Mouse (Mus musculus) Patski (cell line): ENCODE results near the gene Lmo7. TPM values are rescaled to one million over a fixed set of nuclear protein-coding genes. Genes with fewer than 3 reads are reported as not detected.

Experiments
- ATAC-seq: fragments of 100-300 bp; one replicate; pipeline ENCODE4 v1.8.0; 2021
- CTCF ChIA-PET: fragments of 350-600 bp; sonication (Branson Sonifier 250); formaldehyde crosslinking; loops from one replicate; lab custom pipeline; 2022; ENCODE audit warnings: inconsistent platforms; lab: Charles Lee
- POLR2A ChIA-PET: fragments of 350-600 bp; sonication (Branson Sonifier 250); formaldehyde crosslinking; loops from one replicate; lab custom pipeline; 2022; ENCODE audit warnings: antibody characterized with exemption, inconsistent platforms; lab: Charles Lee
- DNase-seq: peaks from one replicate; pipeline ENCODE4 v3.0.0-alpha.2; 2011; ENCODE audit warnings: low read depth, low spot score
- H3K27me3 ChIP-seq: fragments of 371-371 bp; one replicate; pipeline ENCODE4 v1.5.1; 2021
- CTCF ChIP-seq: fragments of 100-300 bp; IDR thresholded peaks from one replicate; pipeline ENCODE4 v1.5.1; 2021
- in situ Hi-C: fragments of 300-500 bp; cut with MboI; formaldehyde crosslinking; loops from 3 replicates; pipeline ENCODE4 v1.11.1; 2018; ENCODE audit warnings: low pct_unique_long_range_greater_than_20kb, mixed read lengths
- polyA plus RNA-seq: library from polyadenylated mRNA; unstranded; gene quantifications from one replicate; pipeline ENCODE4 v1.2.3, GENCODE M21; 2021

The Lmo7 gene
- polyA plus RNA-seq, 1 experiment from 2014 or later, result 60.7 TPM

GRCm38 (mm10) chr14:101867071-101867733, 137.4 kb downstream of the Lmo7 start:
- ATAC-seq (peak; percentile 77), DNase-seq (no peak)
- CTCF ChIA-PET, result interaction anchor here (1.0 to 1.1 kb wide), 3 partner anchors 12 to 32 kb away, joined by 3 to 4 read pairs (median 3); no protein-coding TSS in a partner anchor
- POLR2A ChIA-PET, result no interaction called here
- no peak for TF ChIP-seq CTCF
- no peaks in the 10 kb centered on the region for H3K27me3 ChIP-seq
- in situ Hi-C loops, result no loop called here

DNA sequence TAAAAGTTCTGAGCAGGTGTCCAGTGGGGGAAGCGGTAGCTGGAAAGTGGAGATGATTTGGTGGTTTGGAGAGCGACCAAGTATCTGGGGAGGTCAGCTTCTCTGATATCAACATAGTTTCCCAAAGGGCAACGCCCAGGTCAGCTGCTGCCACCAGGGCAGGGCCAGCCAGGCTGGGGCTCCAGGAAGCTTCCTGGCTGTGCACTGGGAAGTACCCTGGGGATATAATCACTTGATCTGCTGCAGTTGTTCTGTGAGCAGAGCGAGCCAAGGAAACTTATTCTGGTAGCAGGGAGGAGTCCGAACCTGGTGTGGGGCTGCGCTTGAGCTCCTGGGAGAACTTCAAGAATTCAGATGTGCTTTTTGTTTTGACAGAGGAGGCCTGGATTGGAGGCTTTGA, 139.4 kb downstream of the Lmo7 start:
- ChIA-PET POLR2A (no interaction called here), CTCF (interaction anchor here (0.9 to 1.6 kb wide), 2 partner anchors 55 to 87 kb away, joined by 3 read pairs; no protein-coding TSS in a partner anchor)
- H3K27me3 ChIP-seq, result no peaks in the 10 kb centered on the region
- in situ Hi-C loops, result no loop called here
- no peak for DNase-seq
- peak; percentile 14 for ATAC-seq
- TF ChIP-seq CTCF, result no peak

- DNase-seq (no peak), ATAC-seq (no peak)
- H3K27me3 ChIP-seq, result no peaks in the 10 kb centered on the region
- TF ChIP-seq CTCF, result no peak
- POLR2A ChIA-PET, result no interaction called here
- in situ Hi-C loops, result no loop called here
- CTCF ChIA-PET, result interaction anchor here (0.9 to 1.6 kb wide), 4 partner anchors 26 to 88 kb away, joined by 3 to 5 read pairs (median 3); no protein-coding TSS in a partner anchor
Measured at GRCm38 (mm10) chr14:101869661-101870060, 139.9 kb downstream of the Lmo7 start.

GRCm38 (mm10) chr14:101870171-101870902, 140.6 kb downstream of the Lmo7 start:
- CTCF ChIA-PET, result interaction anchor here (0.9 to 1.6 kb wide), 4 partner anchors 26 to 89 kb away, joined by 3 to 5 read pairs (median 3); no protein-coding TSS in a partner anchor
- POLR2A ChIA-PET, result no interaction called here
- no peak for TF ChIP-seq CTCF
- no peaks in the 10 kb centered on the region for H3K27me3 ChIP-seq
- no peak for DNase-seq
- in situ Hi-C loops, result no loop called here
- peak; percentile 52 for ATAC-seq

DNA sequence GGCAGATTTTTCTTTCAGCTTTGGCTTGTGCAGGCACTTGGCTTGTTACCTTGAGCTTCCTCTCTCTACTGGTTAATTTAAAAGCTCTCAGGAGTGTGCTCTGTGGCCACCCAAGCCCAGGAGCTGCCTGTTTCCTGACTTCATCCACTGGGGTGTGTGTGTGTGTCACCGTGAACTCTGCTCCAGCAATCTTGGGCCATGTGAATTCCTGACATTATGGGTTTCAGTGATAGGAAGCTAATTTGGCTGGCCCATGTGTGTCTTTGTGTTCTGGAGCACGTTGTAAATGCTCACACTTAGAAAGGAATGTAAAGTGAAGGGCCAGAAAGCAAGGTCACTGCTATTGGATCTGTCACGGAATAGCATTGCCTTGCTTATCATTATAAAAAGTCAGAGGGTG, 143.1 kb downstream of the Lmo7 start:
- no peak for ATAC-seq
- no peaks in the 10 kb centered on the region for H3K27me3 ChIP-seq
- TF ChIP-seq CTCF, result no peak
- ChIA-PET CTCF (no interaction called here), POLR2A (interaction anchor here (0.7 kb wide), 1 partner anchor 70 kb away, joined by 3 read pairs; no protein-coding TSS in a partner anchor)
- DNase-seq, result no peak
- in situ Hi-C loops, result no loop called here

GRCm38 (mm10) chr14:101878346-101879049, 148.7 kb downstream of the Lmo7 start:
- no peak for DNase-seq
- ATAC-seq, result peak; percentile 39
- ChIA-PET CTCF (no interaction called here), POLR2A (no interaction called here)
- in situ Hi-C loops, result no loop called here
- TF ChIP-seq CTCF, result no peak
- H3K27me3 ChIP-seq, result no peaks in the 10 kb centered on the region

GRCm38 (mm10) chr14:101879050-101879694, 149.4 kb downstream of the Lmo7 start:
- ATAC-seq, result peak; percentile 60
- POLR2A ChIA-PET, result no interaction called here
- no peak for TF ChIP-seq CTCF
- no peak for DNase-seq
- H3K27me3 ChIP-seq, result no peaks in the 10 kb centered on the region
- in situ Hi-C loops, result no loop called here
- CTCF ChIA-PET, result interaction anchor here (0.6 kb wide), 1 partner anchor 13 kb away, joined by 3 read pairs; no protein-coding TSS in a partner anchor

DNA sequence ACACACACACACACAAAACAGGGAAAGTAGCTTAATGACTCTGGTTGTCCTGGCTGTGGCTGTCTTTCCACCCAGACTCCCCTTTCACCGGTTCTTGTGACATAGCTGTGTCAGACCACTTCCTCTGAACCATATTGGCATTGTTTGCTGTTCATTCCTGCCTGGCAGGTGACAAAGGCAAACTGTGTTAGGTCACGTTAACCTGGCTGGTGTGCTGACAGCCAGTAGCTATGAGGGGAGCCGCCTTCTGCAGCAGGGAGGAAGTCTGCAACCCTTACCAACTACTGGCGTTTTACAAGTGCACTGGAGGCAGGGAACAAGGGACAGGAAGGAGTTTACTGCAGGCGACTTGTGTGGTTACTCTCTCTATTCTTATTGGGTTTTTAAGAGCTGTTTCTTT, 153.2 kb downstream of the Lmo7 start:
- ChIA-PET CTCF (interaction anchor here (1.1 kb wide), 1 partner anchor 49 kb away, joined by 3 read pairs; no protein-coding TSS in a partner anchor), POLR2A (no interaction called here)
- no peaks in the 10 kb centered on the region for H3K27me3 ChIP-seq
- in situ Hi-C loops, result no loop called here
- no peak for TF ChIP-seq CTCF
- ATAC-seq (no peak), DNase-seq (no peak)

GRCm38 (mm10) chr14:101883787-101884186, 154.0 kb downstream of the Lmo7 start:
- no peak for ATAC-seq

DNA sequence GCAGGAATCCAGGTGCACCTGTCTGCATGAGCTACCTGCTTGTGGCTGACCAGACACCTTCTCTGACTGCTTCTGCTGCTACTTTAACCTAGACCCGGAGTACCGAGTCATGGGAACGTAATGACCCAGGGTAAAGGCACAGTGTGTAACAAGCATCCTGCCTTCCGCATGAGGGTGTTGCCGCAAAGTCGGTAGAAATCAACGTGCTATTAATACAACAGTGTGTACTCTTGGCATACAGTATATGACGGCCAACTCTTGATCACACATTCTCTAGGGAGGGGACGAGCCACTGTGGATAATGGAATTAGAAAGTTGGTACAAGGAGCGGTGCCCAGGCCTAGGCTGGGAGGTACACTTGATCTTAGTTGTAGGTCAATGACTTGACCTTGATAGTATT, 156.6 kb downstream of the Lmo7 start:
- no peaks in the 10 kb centered on the region for H3K27me3 ChIP-seq
- no peak for TF ChIP-seq CTCF
- CTCF ChIA-PET, result interaction anchor here (1.0 to 1.7 kb wide), 2 partner anchors 8 to 19 kb away, joined by 3 read pairs; no protein-coding TSS in a partner anchor
- in situ Hi-C loops, result no loop called here
- POLR2A ChIA-PET, result no interaction called here
- ATAC-seq, result no peak
- no peak for DNase-seq

More at GRCm38 (mm10) chr14:101883787-101884186, 154.0 kb downstream of the Lmo7 start:
- TF ChIP-seq CTCF, result no peak
- CTCF ChIA-PET, result no interaction called here
- no peaks in the 10 kb centered on the region for H3K27me3 ChIP-seq
- in situ Hi-C loops, result no loop called here
- POLR2A ChIA-PET, result no interaction called here
- DNase-seq, result no peak
